Mouse (Mus musculus) embryonic facial prominence, embryonic 11.5 days (tissue): ENCODE data around the gene Sf3a1. TPM values are rescaled to one million over a fixed set of nuclear protein-coding genes. Genes with fewer than 3 reads are reported as not detected.

ENCODE experiments used
- ATAC-seq: fragments of 200-750 bp; cut with Nextera tagmentation; replicated peaks from 2 replicates; pipeline ENCODE4 v1.8.0; 2017; ENCODE audit warnings: low read depth; ENCODE audit not compliant: insufficient number of reproducible peaks, low FRiP score, low TSS enrichment
- DNase-seq: peaks from one replicate; pipeline ENCODE4 v3.0.0-alpha.2; 2015; ENCODE audit warnings: low spot score
- H3K27ac ChIP-seq: fragments of 300-500 bp; sonication (generic); replicated peaks from 2 replicates; pipeline ENCODE4 v1.5.1; 2014; ENCODE audit warnings: mild to moderate bottlenecking, low read depth, low read length, control low read depth
- H3K27me3 ChIP-seq: fragments of 300-500 bp; sonication (generic); 2 replicates; pipeline ENCODE4 v1.6.1; 2014; ENCODE audit warnings: mild to moderate bottlenecking, low read length, moderate library complexity, mixed read lengths; ENCODE audit not compliant: control insufficient read depth, insufficient read depth
- H3K36me3 ChIP-seq: fragments of 300-500 bp; sonication (generic); replicated peaks from 2 replicates; pipeline ENCODE4 v1.6.1; 2014; ENCODE audit warnings: low read depth, mild to moderate bottlenecking, low read length, moderate library complexity, mixed read lengths; ENCODE audit not compliant: control insufficient read depth, insufficient read depth
- H3K4me1 ChIP-seq: fragments of 300-500 bp; sonication (generic); 2 replicates; pipeline ENCODE4 v1.6.1; 2014; ENCODE audit warnings: low read length, mixed read lengths; ENCODE audit not compliant: control insufficient read depth, insufficient read depth
- H3K4me2 ChIP-seq: fragments of 300-500 bp; sonication (generic); 2 replicates; pipeline ENCODE4 v1.6.1; 2014; ENCODE audit warnings: low read depth, mild to moderate bottlenecking, control low read depth, low read length, moderate library complexity
- H3K4me3 ChIP-seq: fragments of 300-500 bp; sonication (generic); 2 replicates; pipeline ENCODE4 v1.5.1; 2014; ENCODE audit warnings: low read depth, low read length, control low read depth
- H3K9ac ChIP-seq: fragments of 300-500 bp; sonication (generic); replicated peaks from 2 replicates; pipeline ENCODE4 v1.6.1; 2014; ENCODE audit warnings: mild to moderate bottlenecking, control low read depth, low read length
- H3K9me3 ChIP-seq: fragments of 300-500 bp; sonication (generic); replicated peaks from 2 replicates; pipeline ENCODE4 v1.6.1; 2016; ENCODE audit warnings: mild to moderate bottlenecking, low read length, inconsistent platforms, mixed read lengths; ENCODE audit not compliant: control insufficient read depth
- WGBS: fragments of 180-500 bp; shearing (Covaris S2); extraction: QIAGEN DNeasy Blood & Tissue Kit; methylation state at CpG from one replicate; pipeline ENCODE4 v1.1.7; 2014; 5-methylcytosine and 5-hydroxymethylcytosine counted together
- polyA plus RNA-seq: library from polyadenylated mRNA; unstranded; fragments of >200 nt; fragmentation: Nextera tagmentation; extraction: Ambion mirVana; gene quantifications from 2 replicates; pipeline ENCODE4 v1.2.1, GENCODE M21; 2014

Sf3a1 gene
- polyA plus RNA-seq, 1 experiment from 2014 or later = 82.7 TPM

DNA sequence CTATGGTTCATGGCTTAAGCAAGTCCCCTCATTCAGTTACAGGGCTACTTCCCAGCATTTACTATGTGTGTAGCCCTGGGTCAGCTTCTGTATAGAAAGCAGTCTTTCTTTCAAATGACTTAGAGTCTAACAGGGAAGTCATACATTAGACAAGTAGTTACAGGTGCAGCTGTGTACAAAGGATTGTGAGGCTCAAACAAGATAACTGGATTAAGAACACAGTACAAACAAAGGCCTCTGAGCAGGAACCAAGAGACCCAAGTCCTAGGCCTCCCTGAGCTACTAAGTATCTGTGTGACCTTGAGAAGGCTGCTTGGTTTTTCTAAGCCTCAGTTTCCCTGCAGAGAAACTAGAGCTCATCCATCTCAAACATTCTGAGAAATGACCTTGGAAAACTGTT, 33.3 kb downstream of the Sf3a1 start:
- no peak overlapping the region for H3K9ac ChIP-seq
- ATAC-seq = no peak
- H3K9me3 ChIP-seq = no peaks in the 10 kb centered on the region
- no peaks in the 10 kb centered on the region for H3K36me3 ChIP-seq
- no peaks in the 10 kb centered on the region; the same call in none of the 2 replicates for H3K4me1 ChIP-seq
- DNase-seq = no peak
- no peaks in the 10 kb centered on the region for H3K27me3 ChIP-seq
- H3K4me3 ChIP-seq = no peak overlapping the region
- no peak overlapping the region for H3K4me2 ChIP-seq
- H3K27ac ChIP-seq = no peak overlapping the region

DNA sequence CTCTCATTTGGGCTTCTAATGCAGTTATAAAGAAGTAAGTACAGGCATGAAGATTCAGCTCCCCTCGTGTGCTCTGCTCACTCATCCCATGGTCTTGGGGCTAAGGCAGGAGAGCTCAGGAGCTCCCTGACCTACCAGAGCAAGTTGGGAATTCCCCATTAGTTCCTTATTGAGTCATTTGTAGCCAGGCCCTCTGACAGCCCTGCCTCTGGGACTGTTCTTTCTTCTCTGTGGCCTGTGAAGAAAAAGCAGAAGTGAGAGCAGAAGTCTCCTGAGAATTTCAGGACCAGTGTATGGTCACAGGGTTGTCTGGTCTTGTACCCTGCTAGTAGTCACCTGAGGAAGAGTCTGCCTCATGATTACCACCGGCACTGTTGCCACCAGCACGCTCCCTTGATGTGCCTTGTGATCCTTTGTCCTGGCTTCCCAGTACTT, 35.5 kb downstream of the Sf3a1 start:
- H3K27ac ChIP-seq = no peak overlapping the region
- no peaks in the 10 kb centered on the region; the same call in none of the 2 replicates for H3K4me1 ChIP-seq
- H3K4me3 ChIP-seq = no peak overlapping the region
- no peaks in the 10 kb centered on the region for H3K36me3 ChIP-seq
- H3K4me2 ChIP-seq = no peak overlapping the region
- no peak overlapping the region for H3K9ac ChIP-seq
- no peaks in the 10 kb centered on the region for H3K27me3 ChIP-seq
- ATAC-seq (no peak), DNase-seq (no peak)
- no peaks in the 10 kb centered on the region for H3K9me3 ChIP-seq
- WGBS = 74% methylated on average over 3 of the region's 3 CpGs

DNA sequence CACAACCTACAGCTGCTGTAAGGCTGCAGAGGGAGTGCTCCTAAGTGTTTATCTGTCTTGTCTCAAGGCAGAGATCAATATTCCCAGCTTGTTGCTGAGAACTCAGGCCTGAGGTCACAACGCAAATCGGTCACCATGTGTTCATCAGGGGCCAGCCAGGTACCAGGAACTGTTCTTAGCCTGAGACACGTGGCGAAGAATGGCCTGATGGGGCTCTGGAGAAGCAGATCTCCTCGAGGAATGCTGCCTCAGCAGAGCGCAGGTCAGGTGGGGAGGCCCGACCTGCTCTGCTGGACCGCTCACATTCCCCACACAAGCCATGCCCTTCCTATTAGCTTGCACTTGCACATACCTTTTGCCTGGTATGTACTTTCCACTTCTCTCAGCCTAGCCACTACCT, 36.5 kb downstream of the Sf3a1 start:
- H3K27ac ChIP-seq = no peak overlapping the region
- whole genome bisulfite sequencing = 68% methylated on average over 8 of the region's 8 CpGs

DNA sequence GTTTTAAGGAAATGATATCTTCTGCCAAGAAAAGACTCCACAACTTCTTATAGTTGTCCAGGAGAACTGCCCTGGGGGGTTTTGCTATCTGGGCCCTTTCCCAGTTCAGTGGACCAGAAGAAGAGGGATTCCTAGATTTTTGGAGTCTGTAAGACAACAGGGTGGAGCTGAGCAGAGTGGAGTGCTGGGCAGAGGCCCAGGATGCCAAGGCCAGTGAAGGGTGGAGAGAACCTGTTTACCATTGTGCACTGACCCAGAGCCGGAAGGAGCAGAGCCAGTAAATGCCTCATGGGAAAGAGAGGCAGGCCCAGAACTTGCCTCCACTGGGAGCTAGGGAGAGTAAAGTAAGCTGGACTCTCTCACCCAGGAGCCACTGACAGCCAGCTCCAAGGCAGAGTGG, 37.5 kb downstream of the Sf3a1 start:
- no peaks in the 10 kb centered on the region for H3K27me3 ChIP-seq
- no peaks in the 10 kb centered on the region for H3K36me3 ChIP-seq
- H3K4me3 ChIP-seq = no peak overlapping the region
- DNase-seq = no peak
- 75% methylated on average over 1 of the region's 1 CpGs for WGBS
- no peak overlapping the region for H3K9ac ChIP-seq
- no peaks in the 10 kb centered on the region; the same call in 1 of the 2 replicates for H3K4me1 ChIP-seq
- no peak overlapping the region for H3K4me2 ChIP-seq
- H3K27ac ChIP-seq = no peak overlapping the region
- no peak for ATAC-seq
- no peaks in the 10 kb centered on the region for H3K9me3 ChIP-seq

More for the DNA sequence above, 36.5 kb downstream of the Sf3a1 start:
- Histone ChIP-seq H3K9ac (no peak overlapping the region), H3K9me3 (no peaks in the 10 kb centered on the region), H3K4me1 (no peaks in the 10 kb centered on the region; the same call in 1 of the 2 replicates), H3K27me3 (no peaks in the 10 kb centered on the region), H3K4me2 (no peak overlapping the region), H3K4me3 (no peak overlapping the region), H3K36me3 (no peaks in the 10 kb centered on the region)
- DNase-seq (no peak), ATAC-seq (no peak; the same call in 1 of the 2 replicates)

DNA sequence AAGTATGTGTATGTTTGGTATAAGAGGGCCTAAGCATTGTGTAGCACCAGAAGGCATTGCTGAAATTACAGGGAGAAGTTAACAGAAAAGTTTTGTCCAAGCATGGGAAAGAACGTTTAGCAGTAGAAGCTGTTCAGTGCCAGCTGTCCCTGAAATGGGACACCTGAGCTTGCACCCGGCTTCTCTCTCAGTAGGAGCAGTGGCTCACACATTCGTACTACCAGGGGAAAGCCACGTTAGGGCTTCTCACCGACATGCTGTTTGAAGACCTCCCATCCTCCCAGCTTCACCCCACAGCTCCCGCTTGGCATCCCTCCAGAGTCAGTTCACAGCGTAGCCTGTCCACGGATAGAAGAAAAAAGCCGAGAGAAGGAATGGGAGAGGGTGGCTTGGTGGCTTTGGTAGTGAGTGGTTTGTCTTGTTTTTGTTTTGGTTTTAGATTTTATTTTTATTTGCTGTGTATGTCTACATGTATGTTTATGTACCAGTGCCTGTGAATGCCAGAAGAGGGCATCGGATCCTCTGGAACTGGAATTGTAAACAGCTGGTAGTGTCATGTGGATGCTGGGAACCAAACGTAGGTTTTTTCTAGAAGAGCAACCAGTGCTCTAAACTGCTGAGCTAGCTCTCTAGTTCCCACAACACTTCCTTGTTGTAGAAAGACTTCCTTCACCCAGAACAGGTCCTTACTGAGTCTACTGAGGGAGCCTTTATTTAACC, 42.0 kb downstream of the Sf3a1 start:
- DNase-seq (no peak), ATAC-seq (no peak)
- no peaks in the 10 kb centered on the region for H3K27me3 ChIP-seq
- H3K4me2 ChIP-seq = no peak overlapping the region
- WGBS = 82% methylated on average over 11 of the region's 11 CpGs
- no peaks in the 10 kb centered on the region for H3K4me1 ChIP-seq
- H3K4me3 ChIP-seq = no peak overlapping the region
- no peak overlapping the region for H3K9ac ChIP-seq
- no peaks in the 10 kb centered on the region for H3K36me3 ChIP-seq
- H3K27ac ChIP-seq = no peak overlapping the region
- H3K9me3 ChIP-seq = no peaks in the 10 kb centered on the region

DNA sequence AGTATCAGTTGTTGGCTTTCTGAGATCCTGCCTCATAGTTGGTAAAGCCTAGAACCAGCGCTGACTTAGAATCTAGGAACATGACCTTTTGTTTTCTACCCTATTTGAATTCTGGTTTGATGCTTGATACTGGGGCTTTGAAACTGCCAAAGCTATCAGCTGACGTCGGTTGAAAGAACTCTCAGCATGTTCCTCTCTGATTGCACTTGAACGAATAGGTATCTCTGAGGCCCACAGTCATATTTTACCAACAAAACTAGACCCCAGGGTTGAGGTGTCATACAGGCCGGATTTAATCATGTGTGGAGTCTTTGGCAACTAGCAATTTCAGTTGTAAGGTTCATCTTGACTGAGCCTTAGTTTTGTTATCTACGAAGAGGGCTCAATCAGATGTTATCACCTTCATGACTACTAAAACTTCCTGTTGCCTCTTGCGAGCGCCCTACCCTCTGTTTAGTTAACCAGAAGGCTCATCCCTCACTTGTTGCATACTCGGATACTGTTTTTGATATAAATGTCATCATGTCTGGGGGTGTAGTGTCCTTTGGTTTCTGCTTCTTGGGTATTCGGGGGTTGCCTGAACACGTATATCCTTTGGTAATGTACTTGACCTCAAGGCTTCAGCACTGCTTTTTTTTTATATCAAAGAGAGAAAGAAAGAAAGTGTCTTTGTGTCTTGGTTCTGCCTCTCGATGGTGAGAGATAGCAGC, 43.0 kb downstream of the Sf3a1 start:
- ATAC-seq = no peak
- H3K27me3 ChIP-seq = no peaks in the 10 kb centered on the region
- 85% methylated on average over 12 of the region's 12 CpGs for WGBS
- H3K4me3 ChIP-seq = no peak overlapping the region
- no peaks in the 10 kb centered on the region; the same call in 1 of the 2 replicates for H3K36me3 ChIP-seq
- H3K9ac ChIP-seq = no peak overlapping the region
- no peak overlapping the region for H3K27ac ChIP-seq
- no peak overlapping the region for H3K4me2 ChIP-seq
- H3K4me1 ChIP-seq = no peaks in the 10 kb centered on the region
- no peaks in the 10 kb centered on the region for H3K9me3 ChIP-seq
- DNase-seq = no peak

DNA sequence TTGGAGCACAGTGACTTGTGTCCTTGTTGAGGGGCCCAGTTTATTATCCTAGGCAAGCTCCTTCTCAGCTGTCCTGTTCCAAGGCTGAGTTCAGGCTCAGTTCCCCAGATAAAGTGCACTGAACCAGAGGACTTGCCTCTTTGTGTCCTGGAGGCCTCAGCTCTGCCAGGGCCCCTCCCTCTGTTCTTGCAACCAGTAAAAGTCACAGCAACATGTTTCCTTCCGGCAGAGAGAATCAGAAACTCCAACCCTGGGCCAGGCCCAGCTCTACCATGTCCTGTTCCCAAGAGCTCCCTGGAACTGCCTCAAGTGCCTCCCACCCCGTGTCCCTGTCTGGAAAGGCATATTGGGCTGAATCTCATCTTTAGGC, 43.5 kb downstream of the Sf3a1 start:
- ATAC-seq (no peak), DNase-seq (no peak)
- Histone ChIP-seq H3K9ac (no peak overlapping the region), H3K9me3 (no peaks in the 10 kb centered on the region), H3K27ac (no peak overlapping the region), H3K4me2 (no peak overlapping the region), H3K27me3 (no peaks in the 10 kb centered on the region), H3K4me3 (no peak overlapping the region), H3K4me1 (no peaks in the 10 kb centered on the region), H3K36me3 (no peaks in the 10 kb centered on the region; the same call in 1 of the 2 replicates)
- WGBS = 68% methylated on average over 2 of the region's 2 CpGs

DNA sequence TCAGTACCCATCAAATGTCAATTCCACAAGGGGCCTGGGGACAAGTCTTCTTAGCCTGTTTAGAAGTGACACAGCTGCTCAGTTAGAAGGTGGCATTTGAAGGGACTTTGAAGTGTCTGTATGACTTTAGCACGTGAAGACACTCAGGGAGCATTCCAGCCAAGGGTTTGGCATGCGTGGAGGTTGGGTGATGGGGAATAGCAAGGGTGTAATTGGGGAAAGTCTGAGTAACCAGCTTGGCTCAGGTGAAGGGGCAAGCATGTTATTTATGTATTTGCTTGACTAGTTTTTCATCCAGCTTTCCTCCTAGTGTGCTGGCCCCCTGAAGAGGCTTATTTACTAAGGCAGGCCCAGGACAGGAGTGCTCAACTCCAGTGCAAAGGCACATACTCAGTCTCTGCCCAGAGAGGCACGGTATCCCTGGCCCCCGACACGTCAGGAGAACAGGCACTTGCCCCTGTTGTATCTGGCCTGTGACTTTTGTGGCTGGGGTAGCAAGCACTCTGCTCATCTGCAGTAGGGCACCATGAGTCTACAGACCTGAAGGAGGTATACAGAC, 45.0 kb downstream of the Sf3a1 start:
- DNase-seq (no peak), ATAC-seq (no peak)
- no peak overlapping the region for H3K4me3 ChIP-seq
- no peaks in the 10 kb centered on the region for H3K27me3 ChIP-seq
- H3K36me3 ChIP-seq = no peaks in the 10 kb centered on the region; the same call in 1 of the 2 replicates
- no peak overlapping the region for H3K9ac ChIP-seq
- 86% methylated on average over 5 of the region's 5 CpGs for WGBS
- H3K4me2 ChIP-seq = no peak overlapping the region
- no peaks in the 10 kb centered on the region for H3K9me3 ChIP-seq
- no peaks in the 10 kb centered on the region for H3K4me1 ChIP-seq
- H3K27ac ChIP-seq = no peak overlapping the region
